Mouse (Mus musculus) stomach, embryonic 15.5 days (tissue): ENCODE measurements at regions not wholly inside any gene's neighbourhood (a gene's known extent, or its start where the extent isn't known, plus 50 kb on each side); places are given as distances from the start of the nearest gene placed in this dataset.

ENCODE experiments used
- ATAC-seq: fragments of 200-750 bp; cut with Nextera tagmentation; 2 replicates; pipeline ENCODE4 v1.8.0; 2017; ENCODE audit warnings: low read depth, moderate number of reproducible peaks, moderate TSS enrichment; ENCODE audit not compliant: insufficient read depth, low FRiP score
- H3K27ac ChIP-seq: fragments of 300-500 bp; sonication (generic); 2 replicates; pipeline ENCODE4 v1.5.1; 2015; ENCODE audit warnings: mild to moderate bottlenecking, inconsistent platforms
- H3K27me3 ChIP-seq: fragments of 300-500 bp; sonication (generic); replicated peaks from 2 replicates; pipeline ENCODE4 v1.6.1; 2015; ENCODE audit warnings: inconsistent platforms
- H3K36me3 ChIP-seq: fragments of 300-500 bp; sonication (generic); 2 replicates; pipeline ENCODE4 v1.6.1; 2015; ENCODE audit warnings: inconsistent platforms
- H3K4me1 ChIP-seq: fragments of 300-500 bp; sonication (generic); 2 replicates; pipeline ENCODE4 v1.6.1; 2015; ENCODE audit warnings: inconsistent platforms
- H3K4me2 ChIP-seq: fragments of 300-500 bp; sonication (generic); 2 replicates; pipeline ENCODE4 v1.6.1; 2015; ENCODE audit warnings: mild to moderate bottlenecking, inconsistent platforms
- H3K4me3 ChIP-seq: fragments of 300-500 bp; sonication (generic); replicated peaks from 2 replicates; pipeline ENCODE4 v1.5.1; 2015; ENCODE audit warnings: inconsistent platforms
- H3K9ac ChIP-seq: fragments of 300-500 bp; sonication (generic); 2 replicates; pipeline ENCODE4 v1.6.1; 2015; ENCODE audit warnings: inconsistent platforms
- H3K9me3 ChIP-seq: fragments of 300-500 bp; sonication (generic); 2 replicates; pipeline ENCODE4 v1.6.1; 2016; ENCODE audit warnings: inconsistent platforms
- WGBS: fragments of 180-500 bp; shearing (Covaris S2); methylation state at CpG from one replicate; pipeline ENCODE4 v1.1.7; 2015; 5-methylcytosine and 5-hydroxymethylcytosine counted together

DNA sequence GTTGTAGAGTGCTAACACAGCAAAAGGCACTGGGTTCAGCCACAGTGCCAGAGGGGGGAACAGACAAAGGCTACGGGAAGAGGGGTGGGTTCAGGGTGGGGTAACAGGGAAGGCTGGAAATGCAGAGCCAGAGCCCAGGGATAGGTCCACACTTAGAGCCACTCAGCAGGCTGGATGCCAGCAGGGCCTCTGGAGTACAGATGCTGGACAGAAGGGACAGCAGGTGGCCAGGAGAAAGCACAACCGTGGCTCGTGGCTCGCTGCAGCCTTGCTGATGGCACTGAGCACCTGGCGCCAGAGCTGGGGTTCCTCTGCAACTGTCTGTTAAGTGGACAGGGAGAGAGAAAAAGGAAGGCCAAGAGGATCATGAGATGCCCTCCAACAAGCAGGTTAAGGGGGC is 174.2 kb downstream of the Mroh4 start:
- Histone ChIP-seq H3K9me3 (no peaks in the 10 kb centered on the region), H3K27me3 (no peaks in the 10 kb centered on the region), H3K9ac (no peak overlapping the region), H3K4me1 (no peaks in the 10 kb centered on the region), H3K36me3 (no peaks in the 10 kb centered on the region), H3K4me3 (no peak overlapping the region), H3K4me2 (no peak overlapping the region), H3K27ac (no peak overlapping the region)
- 89% methylated on average over 5 of the region's 5 CpGs for WGBS
- no peak for ATAC-seq

- Histone ChIP-seq H3K4me1 (0 out of 2 replicates have a peak, but pooled peaks cover 9% of the 10 kb centered on the region), H3K9ac (no peak overlapping the region), H3K9me3 (no peaks in the 10 kb centered on the region), H3K27me3 (no peaks in the 10 kb centered on the region), H3K4me2 (no peak overlapping the region), H3K36me3 (no peaks in the 10 kb centered on the region), H3K4me3 (no peak overlapping the region), H3K27ac (no peak overlapping the region)
- no peak for ATAC-seq
- WGBS: 81% methylated on average over 12 of the region's 12 CpGs
These were observed 176.7 kb downstream of the Mroh4 start for GRCm38 (mm10) chr15:74459345-74459975.

- Histone ChIP-seq H3K9me3 (no peaks in the 10 kb centered on the region), H3K4me2 (no peak overlapping the region), H3K9ac (no peak overlapping the region), H3K4me3 (no peak overlapping the region), H3K27me3 (no peaks in the 10 kb centered on the region), H3K4me1 (0 out of 2 replicates have a peak, but pooled peaks cover 9% of the 10 kb centered on the region), H3K27ac (no peak overlapping the region), H3K36me3 (no peaks in the 10 kb centered on the region)
- ATAC-seq: no peak
- WGBS: 80% methylated on average over 9 of the region's 9 CpGs
These were observed 177.2 kb downstream of the Mroh4 start for GRCm38 (mm10) chr15:74458940-74459339.

GRCm38 (mm10) chr15:74457965-74458364 is 178.2 kb downstream of the Mroh4 start:
- ATAC-seq: no peak
- Histone ChIP-seq H3K9ac (no peak overlapping the region), H3K4me3 (no peak overlapping the region), H3K27ac (no peak overlapping the region), H3K4me1 (0 out of 2 replicates have a peak, but pooled peaks cover 9% of the 10 kb centered on the region), H3K27me3 (no peaks in the 10 kb centered on the region), H3K4me2 (no peak overlapping the region), H3K36me3 (no peaks in the 10 kb centered on the region), H3K9me3 (no peaks in the 10 kb centered on the region)
- 81% methylated on average over 3 of the region's 3 CpGs for WGBS

GRCm38 (mm10) chr15:74456675-74457040 is 179.5 kb downstream of the Mroh4 start:
- WGBS: 68% methylated on average over 6 of the region's 6 CpGs
- Histone ChIP-seq H3K9me3 (no peaks in the 10 kb centered on the region), H3K9ac (no peak overlapping the region), H3K27ac (no peak overlapping the region), H3K27me3 (no peaks in the 10 kb centered on the region), H3K36me3 (no peaks in the 10 kb centered on the region), H3K4me2 (no peak overlapping the region), H3K4me3 (no peak overlapping the region), H3K4me1 (0 out of 2 replicates have a peak, but pooled peaks cover 9% of the 10 kb centered on the region)
- ATAC-seq: no peak

DNA sequence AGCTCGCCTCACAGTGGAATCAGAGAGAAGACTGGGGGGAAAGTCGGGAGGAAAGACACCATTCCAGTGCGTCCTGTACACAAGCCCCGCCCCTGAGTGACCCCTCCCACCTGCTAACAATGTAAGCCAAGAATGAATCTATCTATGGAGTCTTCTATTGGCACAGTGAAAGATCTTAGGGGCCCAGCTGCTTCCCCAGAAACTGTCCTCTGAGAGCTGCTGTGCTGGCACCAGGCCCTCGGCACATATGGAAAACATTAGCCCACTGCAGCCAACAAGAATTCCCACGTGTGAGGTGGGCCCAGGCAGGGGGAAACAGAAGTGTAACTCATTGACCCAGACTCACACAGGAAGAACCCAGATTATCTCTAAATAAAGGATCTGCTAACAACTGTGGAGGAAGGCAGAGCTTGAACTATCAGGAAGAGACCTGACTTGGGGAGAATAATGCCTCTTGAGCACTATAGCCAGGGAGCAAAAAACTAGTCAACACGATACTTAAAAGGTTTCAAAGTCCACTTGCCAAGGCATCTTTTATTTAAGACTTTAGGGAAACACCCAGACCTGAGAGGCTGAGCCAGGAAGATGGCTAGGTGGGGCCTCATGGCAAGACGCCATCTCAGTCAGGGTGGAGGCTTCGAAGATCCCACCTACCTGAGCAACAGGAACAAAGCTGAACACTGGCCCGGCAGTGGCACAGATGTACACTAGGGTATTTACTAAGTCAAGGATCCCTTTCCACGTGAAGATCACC is 180.1 kb downstream of the Mroh4 start:
- ATAC-seq: no peak
- WGBS: 51% methylated on average over 11 of the region's 11 CpGs
- Histone ChIP-seq H3K4me2 (no peak overlapping the region), H3K27me3 (no peaks in the 10 kb centered on the region), H3K4me3 (no peak overlapping the region), H3K36me3 (no peaks in the 10 kb centered on the region), H3K27ac (no peak overlapping the region), H3K9ac (no peak overlapping the region), H3K4me1 (0 out of 2 replicates have a peak, but pooled peaks cover 9% of the 10 kb centered on the region), H3K9me3 (no peaks in the 10 kb centered on the region)

GRCm38 (mm10) chr15:74454543-74454942 is 181.6 kb downstream of the Mroh4 start:
- WGBS: 57% methylated on average over 3 of the region's 3 CpGs
- no peaks in the 10 kb centered on the region for H3K36me3 ChIP-seq
- H3K27me3 ChIP-seq: no peaks in the 10 kb centered on the region
- no peak overlapping the region for H3K9ac ChIP-seq
- H3K4me3 ChIP-seq: no peak overlapping the region
- ATAC-seq: no peak
- no peaks in the 10 kb centered on the region for H3K9me3 ChIP-seq
- H3K4me1 ChIP-seq: peaks cover 14% of the 10 kb centered on the region; the same call in 1 of the 2 replicates
- no peak overlapping the region for H3K27ac ChIP-seq
- no peak overlapping the region for H3K4me2 ChIP-seq

DNA sequence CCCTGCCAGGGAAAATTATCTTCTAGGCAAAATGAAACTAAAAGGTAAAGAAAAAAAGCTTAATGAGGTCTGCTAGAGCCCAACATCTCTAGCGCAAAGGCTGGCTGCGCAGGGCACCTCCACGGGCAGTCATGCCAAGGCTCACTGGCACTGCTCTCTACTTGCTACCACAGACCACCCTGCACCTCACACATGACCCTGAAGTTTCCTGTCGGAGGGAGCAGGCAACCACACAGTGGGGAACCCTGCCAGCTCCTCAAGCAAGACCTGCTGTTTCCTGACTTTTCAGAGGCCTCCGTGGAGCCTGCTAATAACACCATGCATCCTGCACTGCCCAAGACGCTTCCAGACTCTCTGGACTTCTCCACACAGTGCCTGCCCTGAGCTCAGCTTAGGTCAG is 182.3 kb downstream of the Mroh4 start:
- Histone ChIP-seq H3K27ac (no peak overlapping the region), H3K9me3 (no peaks in the 10 kb centered on the region), H3K4me1 (peaks cover 14% of the 10 kb centered on the region; the same call in 1 of the 2 replicates), H3K4me2 (no peak overlapping the region), H3K9ac (no peak overlapping the region), H3K4me3 (no peak overlapping the region), H3K36me3 (no peaks in the 10 kb centered on the region), H3K27me3 (no peaks in the 10 kb centered on the region)
- no peak for ATAC-seq
- 84% methylated on average over 6 of the region's 6 CpGs for WGBS

GRCm38 (mm10) chr15:74452426-74452825 is 183.7 kb downstream of the Mroh4 start:
- Histone ChIP-seq H3K4me2 (no peak overlapping the region), H3K27ac (no peak overlapping the region), H3K4me1 (peaks cover 14% of the 10 kb centered on the region; the same call in 1 of the 2 replicates), H3K27me3 (no peaks in the 10 kb centered on the region), H3K9ac (no peak overlapping the region), H3K4me3 (no peak overlapping the region), H3K9me3 (no peaks in the 10 kb centered on the region), H3K36me3 (no peaks in the 10 kb centered on the region)
- no peak for ATAC-seq
- WGBS: 84% methylated on average over 3 of the region's 3 CpGs

- Histone ChIP-seq H3K27ac (no peak overlapping the region), H3K4me1 (no peaks in the 10 kb centered on the region), H3K9me3 (no peaks in the 10 kb centered on the region), H3K36me3 (no peaks in the 10 kb centered on the region), H3K4me3 (no peak overlapping the region), H3K27me3 (no peaks in the 10 kb centered on the region), H3K9ac (no peak overlapping the region), H3K4me2 (no peak overlapping the region)
- 60% methylated on average over 13 of the region's 13 CpGs for WGBS
- ATAC-seq: no peak
These were observed 194.3 kb downstream of the Mroh4 start for GRCm38 (mm10) chr15:74441889-74442288.

DNA sequence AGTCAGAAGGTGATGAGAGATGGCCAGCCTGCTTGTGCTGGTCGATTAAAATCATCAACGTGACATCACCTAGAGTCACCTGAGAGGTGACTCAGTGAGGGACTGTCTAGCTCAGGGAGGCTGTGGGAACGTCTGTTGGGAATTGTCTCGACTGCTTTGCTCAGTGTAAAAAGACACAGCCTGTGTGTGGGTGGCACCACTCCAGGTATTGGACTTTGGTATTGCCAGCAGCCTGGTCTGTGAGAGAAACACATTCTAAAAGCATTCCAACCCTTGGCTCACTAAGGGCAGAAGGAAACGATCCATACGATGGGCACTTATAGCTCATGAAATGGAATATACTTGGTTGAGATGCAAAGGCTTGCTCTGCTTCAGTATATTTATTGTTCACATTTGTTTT is 209.2 kb downstream of the Mroh4 start:
- Histone ChIP-seq H3K4me1 (no peaks in the 10 kb centered on the region), H3K36me3 (no peaks in the 10 kb centered on the region), H3K9ac (no peak overlapping the region), H3K4me2 (no peak overlapping the region), H3K4me3 (no peak overlapping the region), H3K27ac (no peak overlapping the region), H3K9me3 (no peaks in the 10 kb centered on the region), H3K27me3 (no peaks in the 10 kb centered on the region)
- ATAC-seq: no peak
- 83% methylated on average over 6 of the region's 6 CpGs for WGBS

- Histone ChIP-seq H3K9ac (no peak overlapping the region), H3K27me3 (no peaks in the 10 kb centered on the region), H3K4me1 (no peaks in the 10 kb centered on the region), H3K27ac (no peak overlapping the region), H3K9me3 (no peaks in the 10 kb centered on the region), H3K4me3 (no peak overlapping the region), H3K36me3 (no peaks in the 10 kb centered on the region), H3K4me2 (no peak overlapping the region)
- 78% methylated on average over 3 of the region's 3 CpGs for WGBS
- no peak for ATAC-seq
These were observed 213.2 kb downstream of the Mroh4 start for GRCm38 (mm10) chr15:74423001-74423400.
